ENCODE assay signal across 8 mouse cellular contexts in the genomic region with DNA sequence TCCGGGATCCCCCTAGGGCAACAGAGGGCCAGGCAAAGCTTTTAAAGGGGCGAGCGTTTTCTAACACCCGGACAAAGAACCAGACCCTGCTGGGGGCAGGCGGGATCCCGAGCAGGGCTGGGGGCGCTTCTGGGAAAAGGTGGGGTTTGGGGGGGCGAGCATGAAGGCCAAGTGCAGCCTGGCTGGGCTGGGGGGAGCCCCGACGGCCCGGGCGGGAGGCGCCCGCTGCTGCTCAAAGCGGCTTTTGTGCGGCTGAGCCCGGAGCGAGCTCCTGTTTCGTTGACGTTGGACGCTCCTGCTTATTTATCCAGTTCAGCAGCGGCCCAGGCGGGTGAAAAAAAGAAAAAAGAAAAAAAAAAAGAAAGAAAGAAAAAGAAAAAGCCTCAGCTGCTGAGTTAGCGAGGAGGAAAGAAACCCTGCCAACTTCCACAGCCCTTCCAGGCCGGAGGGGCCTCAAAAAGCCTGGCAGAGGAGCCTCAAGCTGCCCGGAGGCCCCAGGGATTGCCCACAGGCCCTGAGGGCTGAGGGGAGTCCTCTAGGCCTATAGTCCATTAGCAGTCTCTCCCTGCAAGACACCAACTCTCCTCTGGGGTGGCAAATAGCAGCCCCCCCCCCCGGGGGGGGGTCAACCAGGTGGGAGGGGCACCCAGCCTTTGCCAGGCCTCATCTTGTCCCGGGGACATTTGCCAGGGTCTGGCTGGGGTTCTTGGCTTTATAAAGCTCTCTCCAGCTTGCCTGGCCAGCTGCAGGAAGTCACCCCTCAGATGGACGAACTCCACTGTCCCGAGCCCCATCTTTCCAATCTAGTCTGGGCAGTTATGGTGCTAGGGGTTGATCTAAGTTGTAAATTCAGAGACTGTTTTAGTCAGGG. TPM values are rescaled to one million over a fixed set of nuclear protein-coding genes. Genes with fewer than 3 reads are reported as not detected.
DNase-seq lines count a peak whose midpoint lies in the region; ATAC-seq and TF ChIP-seq lines count a peak whose summit lies in the region.

No protein-coding gene starts in this region.

- no peak overlapping the region for H3K4me3 ChIP-seq in cerebellum, adult 2 months (replicated peaks; ENCODE audit: insufficient read depth, low read depth, low read length)
- no peak overlapping the region for H3K4me3 ChIP-seq in left cerebral cortex, adult 2 months
- peak overlapping the region; percentile 32 for H3K4me3 ChIP-seq in forebrain, embryonic 16.5 days (replicated peaks; ENCODE audit: low read length)
- peak overlapping the region; percentile 27 for H3K4me3 ChIP-seq in midbrain, embryonic 14.5 days (replicated peaks; ENCODE audit: low read depth, low read length)

- H3K27ac ChIP-seq in cerebellum, adult 2 months (ENCODE audit: insufficient read depth, low read length): peak overlapping the region; percentile 36; the same call in 1 of the 2 replicates
- H3K27ac ChIP-seq in left cerebral cortex, adult 2 months: peak overlapping the region; percentile 30; the same call in 1 of the 2 replicates
- peak overlapping the region; percentile 88 for H3K27ac ChIP-seq in forebrain, embryonic 16.5 days (ENCODE audit: low read length)
- H3K27ac ChIP-seq in midbrain, embryonic 14.5 days (replicated peaks; ENCODE audit: low read depth, low read length): peak overlapping the region; percentile 86

- H3K36me3 ChIP-seq in forebrain, embryonic 16.5 days (ENCODE audit: control insufficient read depth, insufficient read depth): no peaks in the 10 kb centered on the region
- no peaks in the 10 kb centered on the region for H3K36me3 ChIP-seq in midbrain, embryonic 14.5 days (ENCODE audit: control insufficient read depth, insufficient read depth, low read length)

- intact Hi-C loops in left cerebral cortex, adult 2 months (cut with DNase I): no loop called here
- intact Hi-C loops in left cerebral cortex, postnatal 25 days (cut with DNase I): no loop called here

- ATAC-seq in forebrain, embryonic 16.5 days: peak; percentile 68
- ATAC-seq in midbrain, embryonic 14.5 days (ENCODE audit: low FRiP score, low TSS enrichment): peak; percentile 44; the same call in 1 of the 2 replicates
- ATAC-seq in megakaryocyte-erythroid progenitor cell, adult 5-6 weeks (replicated peaks; ENCODE audit: low FRiP score, low TSS enrichment, poor library complexity, severe bottlenecking): no peak

- no peaks in the 10 kb centered on the region; the same call in 1 of the 2 replicates for H3K27me3 ChIP-seq in cerebellum, adult 2 months (ENCODE audit: control insufficient read depth, insufficient read depth, low read length)
- H3K27me3 ChIP-seq in forebrain, embryonic 16.5 days (replicated peaks; ENCODE audit: control insufficient read depth, insufficient read depth, low read length): no peaks in the 10 kb centered on the region
- no peaks in the 10 kb centered on the region for H3K27me3 ChIP-seq in midbrain, embryonic 14.5 days (ENCODE audit: control insufficient read depth, insufficient read depth, low read length)

- H3K4me2 ChIP-seq in forebrain, embryonic 16.5 days (ENCODE audit: low read length): peak overlapping the region; percentile 48
- H3K4me2 ChIP-seq in midbrain, embryonic 14.5 days (ENCODE audit: low read length): peak overlapping the region; percentile 48

- peak in 1 of 2 experiments; percentile 23 for DNase-seq in cerebellum, adult 2 months
- no peak for DNase-seq in cerebellum, adult 18-20 months
- DNase-seq in left cerebral cortex, adult 2 months (ENCODE audit: extremely low spot score in 1 of 2, low spot score in 2 of 2): peak in 1 of 2 experiments; percentile 29
- no peak for DNase-seq in left cerebral cortex, postnatal 25 days (ENCODE audit: low spot score in 2 of 2)
- DNase-seq in midbrain, embryonic 14.5 days: peak; percentile 80
- no peak for DNase-seq in thymus, adult 18-20 months

- peak overlapping the region; percentile 66 for H3K9ac ChIP-seq in forebrain, embryonic 16.5 days (replicated peaks; ENCODE audit: low read depth, low read length)
- H3K9ac ChIP-seq in midbrain, embryonic 14.5 days (replicated peaks; ENCODE audit: low read length): peak overlapping the region; percentile 59

- 10% methylated on average over 30 of the region's 30 CpGs for WGBS in cerebellum, adult 2 months
- 4% methylated on average over 30 of the region's 30 CpGs for WGBS in forebrain, embryonic 16.5 days
- 10% methylated on average over 30 of the region's 30 CpGs for WGBS in midbrain, embryonic 14.5 days

- no peaks in the 10 kb centered on the region for H3K4me1 ChIP-seq in cerebellum, adult 2 months (ENCODE audit: control insufficient read depth, insufficient read depth, low read length)
- H3K4me1 ChIP-seq in forebrain, embryonic 16.5 days (replicated peaks; ENCODE audit: control insufficient read depth, insufficient read depth, low read length): peaks cover 18% of the 10 kb centered on the region
- H3K4me1 ChIP-seq in midbrain, embryonic 14.5 days (ENCODE audit: control insufficient read depth, insufficient read depth, low read length): peaks cover 16% of the 10 kb centered on the region

- H3K9me3 ChIP-seq in forebrain, embryonic 16.5 days (ENCODE audit: control insufficient read depth, low read length): no peaks in the 10 kb centered on the region
- 0 out of 2 replicates have a peak, but pooled peaks cover 4% of the 10 kb centered on the region for H3K9me3 ChIP-seq in midbrain, embryonic 14.5 days (ENCODE audit: control insufficient read depth, low read length)

- TF ChIP-seq POLR2A in cerebellum, adult 2 months (IDR thresholded peaks at IDR 0.05; ENCODE audit: borderline replicate concordance, insufficient read depth, low read length): no peak

- no peak for TF ChIP-seq CTCF in cerebellum, adult 2 months (IDR thresholded peaks at IDR 0.05; ENCODE audit: borderline replicate concordance, insufficient read depth, low read depth, low read length)
- no peak for TF ChIP-seq CTCF in left cerebral cortex, adult 2 months (IDR thresholded peaks at IDR 0.05)

RNA-seq across cellular contexts. Expression of gene Fzd9, which starts 7.5 kb away (rescaled TPM):
- 8.5 and 10.1 TPM in 2 replicates for polyA plus RNA-seq in cerebellum, adult 2 months (2012; rRNA removed)
- 1 to 10 TPM; 5.1 TPM for total RNA-seq in left cerebral cortex, adult 2 months (2021)
- total RNA-seq in left cerebral cortex, postnatal 25 days (2021): 1 to 10 TPM; 6.5 to 7.2 TPM
- 11.9 and 12.4 TPM in 2 replicates for polyA plus RNA-seq in forebrain, embryonic 16.5 days (2015; fragmentation: Nextera tagmentation; extraction: Ambion mirVana)
- 8.7 and 11.9 TPM in 2 replicates for polyA plus RNA-seq in midbrain, embryonic 14.5 days (2014; fragmentation: Nextera tagmentation; extraction: Ambion mirVana)
- total RNA-seq in megakaryocyte-erythroid progenitor cell, adult 5-6 weeks (2014; fragmentation: Nextera tagmentation): 0.30 and 0.37 TPM in 2 replicates
- 0.38 TPM in 1 of 2 replicates, not detected in the other for total RNA-seq in megakaryocyte-erythroid progenitor cell, adult 5-6 weeks (2017)

Comparison
In these comparisons a context has a peak if more than half of its experiments do, and no peak if none do; other contexts are left out.
1. H3K27ac ChIP-seq: peak in every context shown above with its lines; median percentile 88 in forebrain, embryonic 16.5 days; 86 in midbrain, embryonic 14.5 days; 36 in cerebellum, adult 2 months; 30 in left cerebral cortex, adult 2 months.
2. H3K4me3 ChIP-seq: peak in forebrain, embryonic 16.5 days (single experiment) and midbrain, embryonic 14.5 days (single experiment); none in cerebellum, adult 2 months (single experiment) and left cerebral cortex, adult 2 months (single experiment).
3. RNA of gene Fzd9, which starts 7.5 kb away (total RNA-seq): 6.5 to 7.2 TPM in left cerebral cortex, postnatal 25 days and 5.1 TPM in left cerebral cortex, adult 2 months; 0.30 to 0.38 TPM in megakaryocyte-erythroid progenitor cell, adult 5-6 weeks; every median in the first group is over 4 times any median in the second.